32 mouse cellular contexts compared by ENCODE assay signal in genomic region chr2:76409986-76410385, GRCm38 (mm10). TPM values are rescaled to one million over a fixed set of nuclear protein-coding genes. Genes with fewer than 3 reads are reported as not detected.
A peak's percentile ranks its signal among the peaks of the same experiment; 100 is the strongest.
DNase-seq lines count a peak whose midpoint lies in the region; ATAC-seq and TF ChIP-seq lines count a peak whose summit lies in the region.
"Had no signal": no experiment of that assay in that cellular context is flagged by ENCODE, and none has a peak within 500 bp of the region (broad histone marks: within the 10 kb centered on the region; RNA-seq: fewer than 3 reads in every experiment).

No protein-coding gene starts in this region.

- H3K36me3 ChIP-seq in stomach, postnatal 0 days (ENCODE audit: control insufficient read depth, insufficient read depth, low read length), result no peaks in the 10 kb centered on the region
- H3K36me3 ChIP-seq: forebrain, embryonic 10.5 days; heart, embryonic 10.5 days; hindbrain, embryonic 15.5 days; intestine, embryonic 15.5 days; kidney, embryonic 15.5 days; limb, embryonic 15.5 days; liver, embryonic 15.5 days had no signal

- ATAC-seq in cerebellum, adult (ENCODE audit: insufficient number of reproducible peaks, low FRiP score, low TSS enrichment), result no peak
- no peak for ATAC-seq in stomach, postnatal 0 days (ENCODE audit: low FRiP score, low TSS enrichment)
- ATAC-seq: forebrain, embryonic 16.5 days; intestine, embryonic 15.5 days; midbrain, embryonic 16.5 days had no signal

- no peak overlapping the region for H3K4me2 ChIP-seq in stomach, postnatal 0 days (replicated peaks; ENCODE audit: low read depth)
- H3K4me2 ChIP-seq: hindbrain, embryonic 15.5 days; intestine, embryonic 15.5 days; kidney, embryonic 15.5 days; limb, embryonic 15.5 days; liver, embryonic 15.5 days had no signal

- no peaks in the 10 kb centered on the region for H3K4me1 ChIP-seq in stomach, postnatal 0 days (replicated peaks; ENCODE audit: control insufficient read depth, insufficient read depth)
- H3K4me1 ChIP-seq: intestine, embryonic 15.5 days had no signal

- no peak overlapping the region for H3K27ac ChIP-seq in stomach, postnatal 0 days (replicated peaks)
- H3K27ac ChIP-seq: forebrain, embryonic 10.5 days; heart, embryonic 10.5 days; hindbrain, embryonic 15.5 days; intestine, embryonic 15.5 days; kidney, embryonic 15.5 days; limb, embryonic 15.5 days; liver, embryonic 15.5 days had no signal

- H3K9ac ChIP-seq in stomach, postnatal 0 days (ENCODE audit: low read length), result no peak overlapping the region
- H3K9ac ChIP-seq: hindbrain, embryonic 15.5 days; intestine, embryonic 15.5 days; kidney, embryonic 15.5 days; limb, embryonic 15.5 days; liver, embryonic 15.5 days had no signal

- no peaks in the 10 kb centered on the region for H3K9me3 ChIP-seq in stomach, postnatal 0 days (ENCODE audit: control insufficient read depth, low read length)
- H3K9me3 ChIP-seq: forebrain, embryonic 10.5 days; heart, embryonic 10.5 days; hindbrain, embryonic 15.5 days; intestine, embryonic 15.5 days; kidney, embryonic 15.5 days; limb, embryonic 15.5 days; liver, embryonic 15.5 days had no signal

- DNase-seq in cerebellum, adult 11 months, result peak; percentile 46
- peak; percentile 46 for DNase-seq in left cerebral cortex, postnatal 4 days
- DNase-seq in left cerebral cortex, adult 8-10 months (ENCODE audit: low spot score in 2 of 2), result no peak
- DNase-seq in cerebellum, adult 9-11 months, result peak; percentile 67
- DNase-seq in frontal cortex, postnatal 25 days (ENCODE audit: low spot score in 2 of 2), result no peak
- no peak for DNase-seq in stomach, postnatal 0 days (ENCODE audit: low spot score)
- DNase-seq: gastrocnemius, postnatal 25 days; kidney, postnatal 4 days; layer of hippocampus, adult 9-11 months; lung, postnatal 4 days; thymus, adult 18-20 months; thymus, postnatal 36 days had no signal

- TF ChIP-seq CTCF in stomach, postnatal 0 days (IDR thresholded peaks at IDR 0.05; ENCODE audit: low read depth), result no peak

- intact Hi-C loops in left cerebral cortex, postnatal 4 days (cut with DNase I), result loop anchor here (10.0 kb wide), 1 partner anchor 125 kb away; no protein-coding TSS in a partner anchor

- no peak for TF ChIP-seq EP300 in stomach, postnatal 0 days (optimal IDR thresholded peaks at IDR 0.05)

- H3K27me3 ChIP-seq in stomach, postnatal 0 days (ENCODE audit: control insufficient read depth, insufficient read depth, low read length), result no peaks in the 10 kb centered on the region
- H3K27me3 ChIP-seq: hindbrain, embryonic 15.5 days; intestine, embryonic 15.5 days; limb, embryonic 15.5 days had no signal

- H3K4me3 ChIP-seq in stomach, postnatal 0 days (ENCODE audit: low read depth, low read length), result no peak overlapping the region
- H3K4me3 ChIP-seq: forebrain, embryonic 10.5 days; heart, embryonic 10.5 days; hindbrain, embryonic 15.5 days; intestine, embryonic 15.5 days; kidney, embryonic 15.5 days; limb, embryonic 15.5 days; liver, embryonic 15.5 days had no signal

- whole genome bisulfite sequencing in stomach, postnatal 0 days, result 91% methylated on average over 2 of the region's 2 CpGs

RNA-seq across cellular contexts. Expression of gene Osbpl6, which starts 3.7 kb away (rescaled TPM):
- total RNA-seq in left cerebral cortex, postnatal 4 days (2021), result 10 to 100 TPM; 45.1 to 49.3 TPM
- total RNA-seq in left cerebral cortex, adult 8-10 months (2022), result 10 to 100 TPM; 42.5 to 46.5 (median 44.2) TPM
- polyA plus RNA-seq in stomach, postnatal 0 days (2015; fragmentation: Nextera tagmentation; extraction: Ambion mirVana), result 4.0 and 4.7 TPM in 2 replicates
- total RNA-seq: hematopoietic stem cell, adult 5-6 weeks; megakaryocyte-erythroid progenitor cell, adult 5-6 weeks had no signal

RNA-seq across cellular contexts. Expression of gene Rbm45, which starts 40.2 kb away (rescaled TPM):
- 10 to 100 TPM; 39.9 to 42.5 TPM for total RNA-seq in left cerebral cortex, postnatal 4 days (2021)
- 10 to 100 TPM; 31.7 to 37.4 (median 35.4) TPM for total RNA-seq in left cerebral cortex, adult 8-10 months (2022)
- 7.8 and 8.9 TPM in 2 replicates for polyA plus RNA-seq in stomach, postnatal 0 days (2015; fragmentation: Nextera tagmentation; extraction: Ambion mirVana)

RNA-seq across cellular contexts. Expression of gene Cyct, which starts 49.7 kb away (rescaled TPM):
- total RNA-seq in left cerebral cortex, postnatal 4 days (2021), result not detected
- not detected for total RNA-seq in left cerebral cortex, adult 8-10 months (2022)
- polyA plus RNA-seq in stomach, postnatal 0 days (2015; fragmentation: Nextera tagmentation; extraction: Ambion mirVana), result not detected in 2 replicates
- total RNA-seq: adrenal gland, postnatal 4 days; gastrocnemius, postnatal 25 days; hematopoietic stem cell, adult 5-6 weeks; left cerebral cortex, adult 18-20 months; left cerebral cortex, postnatal 36 days; megakaryocyte-erythroid progenitor cell, adult 5-6 weeks had no signal
- polyA plus RNA-seq: embryonic facial prominence, embryonic 11.5 days; forebrain, embryonic 10.5 days; forebrain, embryonic 16.5 days; hindbrain, embryonic 15.5 days; intestine, embryonic 15.5 days; kidney, embryonic 15.5 days; limb, embryonic 15.5 days; liver, embryonic 15.5 days; lung, embryonic 16.5 days; neural tube, embryonic 14.5 days; spleen, adult 2 months; stomach, embryonic 14.5 days had no signal

Comparison
In these comparisons a context has a peak if more than half of its experiments do, and no peak if none do; other contexts are left out.
1. DNase-seq: peak in cerebellum, adult 11 months (single experiment), left cerebral cortex, postnatal 4 days (single experiment) and cerebellum, adult 9-11 months (single experiment); none in left cerebral cortex, adult 8-10 months (0 of 2), frontal cortex, postnatal 25 days (0 of 2) and stomach, postnatal 0 days (single experiment).